Mouse (Mus musculus): ENCODE data around the gene Olfm4.

DNA sequence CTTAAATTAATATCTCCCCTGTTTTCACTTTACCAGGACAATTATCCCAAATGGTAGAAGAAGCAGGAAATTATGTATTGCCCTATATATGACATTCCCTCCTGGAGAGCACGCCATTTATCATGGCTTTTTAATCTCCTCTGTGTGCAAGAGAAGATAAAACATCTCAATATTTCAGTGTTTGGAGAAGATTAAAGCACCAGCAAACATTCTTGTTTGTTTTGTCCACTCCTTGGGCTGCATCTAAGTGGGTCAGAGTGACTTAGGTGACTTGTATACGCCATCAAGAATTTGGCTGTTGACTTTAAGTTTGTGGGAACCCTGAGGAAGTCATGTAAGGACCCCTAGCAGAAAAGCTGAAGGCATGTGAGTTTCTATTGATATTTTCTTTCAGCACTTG lies at the start of gene Olfm4:
- TF ChIP-seq POLR2A (IDR thresholded peaks at IDR 0.05; ENCODE audit: insufficient read depth, low read depth, low read length) (no peak), CTCF (IDR thresholded peaks at IDR 0.05; ENCODE audit: insufficient read depth, low read depth, low read length) (no peak)

Measured in olfactory bulb, adult 2 months (tissue).